Mouse (Mus musculus) G1E (cell line): ENCODE results near the gene Gramd1b. TPM values are rescaled to one million over a fixed set of nuclear protein-coding genes. Genes with fewer than 3 reads are reported as not detected.

Source experiments
- ATAC-seq: 2 replicates; pipeline ENCODE4 v1.8.0; 2016; ENCODE audit warnings: mild to moderate bottlenecking; ENCODE audit not compliant: insufficient number of reproducible peaks, poor library complexity, low FRiP score, severe bottlenecking; ENCODE audit errors: extremely low read depth
- DNase-seq: peaks from one replicate; pipeline ENCODE4 v3.0.0; 2012; ENCODE audit warnings: low spot score
- H3K27me3 ChIP-seq: 2 replicates; pipeline ENCODE4 v1.6.1; 2012; ENCODE audit warnings: mild to moderate bottlenecking, low read length, inconsistent platforms; ENCODE audit not compliant: insufficient read depth
- H3K36me3 ChIP-seq: replicated peaks from 2 replicates; pipeline ENCODE3; 2012; ENCODE audit warnings: mild to moderate bottlenecking, inconsistent platforms
- H3K4me1 ChIP-seq: 2 replicates; pipeline ENCODE4 v1.6.1; 2012; ENCODE audit warnings: low read depth, low read length, inconsistent platforms, mixed read lengths; ENCODE audit not compliant: insufficient read depth
- H3K4me3 ChIP-seq: 2 replicates; pipeline ENCODE4 v1.5.1; 2012; ENCODE audit warnings: low read depth, mild to moderate bottlenecking, inconsistent platforms, low read length, moderate library complexity, mixed read lengths
- H3K9me3 ChIP-seq: replicated peaks from 2 replicates; pipeline ENCODE4 v1.6.1; 2012; ENCODE audit warnings: inconsistent platforms
- CTCF ChIP-seq: IDR thresholded peaks from 2 replicates; pipeline ENCODE4 v1.5.1; 2012; ENCODE audit warnings: low read depth, low read length, inconsistent platforms, mixed read lengths
- GATA1 ChIP-seq: IDR thresholded peaks from 2 replicates; pipeline ENCODE4 v1.6.1; 2012; ENCODE audit warnings: borderline replicate concordance, low read length, inconsistent platforms, mixed read lengths
- GATA2 ChIP-seq: IDR thresholded peaks from 2 replicates; pipeline ENCODE4 v1.6.1; 2012; ENCODE audit warnings: low read depth, low read length, inconsistent platforms, borderline replicate concordance
- POLR2AphosphoS5 ChIP-seq: IDR thresholded peaks from 2 replicates; pipeline ENCODE4 v1.6.1; 2012; ENCODE audit warnings: low read depth, low read length, inconsistent platforms; ENCODE audit not compliant: insufficient replicate concordance
- TAL1 ChIP-seq: conservative IDR thresholded peaks from 2 replicates; pipeline ENCODE4 v1.6.1; 2012; ENCODE audit warnings: low read depth, low read length, inconsistent platforms, mixed read lengths
- polyA plus RNA-seq: library from polyadenylated mRNA; stranded (reverse); fragments of >175 nt; gene quantifications from 2 replicates; pipeline ENCODE4 v1.2.3, GENCODE M21; 2012
- total RNA-seq, 2 experiments: library from RNA; stranded (forward) in 1 of 2; stranded (reverse) in 1 of 2; fragments of 200-1000 nt in 1 of 2; fragments of >200 nt in 1 of 2; fragmentation: Nextera tagmentation in 1 of 2; gene quantifications; 2 replicates each; pipeline ENCODE4 v1.2.3; 2014 to 2017

The Gramd1b gene
- total and polyA plus RNA-seq, 3 experiments: 1.3 to 2.1 TPM; not detected in 1

GRCm38 (mm10) chr9:40424874-40425273, 106.3 kb downstream of the Gramd1b start:
- Histone ChIP-seq H3K36me3 (no peaks in the 10 kb centered on the region), H3K9me3 (peaks cover 10% of the 10 kb centered on the region), H3K4me1 (no peaks in the 10 kb centered on the region), H3K4me3 (no peak overlapping the region), H3K27me3 (no peaks in the 10 kb centered on the region)
- DNase-seq (no peak), ATAC-seq (no peak)
- TF ChIP-seq CTCF: no peak
- no peak for TF ChIP-seq GATA2
- no peak for TF ChIP-seq TAL1
- no peak for TF ChIP-seq GATA1
- no peak for TF ChIP-seq POLR2AphosphoS5

GRCm38 (mm10) chr9:40423427-40423867, 107.7 kb downstream of the Gramd1b start:
- H3K4me1 ChIP-seq: no peaks in the 10 kb centered on the region
- H3K9me3 ChIP-seq: peaks cover 7% of the 10 kb centered on the region; the same call in 1 of the 2 replicates
- TF ChIP-seq GATA1 (no peak), CTCF (no peak), GATA2 (no peak), TAL1 (no peak), POLR2AphosphoS5 (no peak)
- DNase-seq (no peak), ATAC-seq (no peak)
- no peaks in the 10 kb centered on the region for H3K36me3 ChIP-seq
- no peaks in the 10 kb centered on the region for H3K27me3 ChIP-seq
- H3K4me3 ChIP-seq: no peak overlapping the region

- DNase-seq (no peak), ATAC-seq (no peak)
- H3K4me3 ChIP-seq: no peak overlapping the region
- H3K4me1 ChIP-seq: no peaks in the 10 kb centered on the region
- TF ChIP-seq GATA1 (no peak), CTCF (no peak), TAL1 (no peak), GATA2 (no peak), POLR2AphosphoS5 (no peak)
- H3K36me3 ChIP-seq: no peaks in the 10 kb centered on the region
- H3K27me3 ChIP-seq: no peaks in the 10 kb centered on the region
- peaks cover 7% of the 10 kb centered on the region; the same call in 1 of the 2 replicates for H3K9me3 ChIP-seq
These were observed 108.7 kb downstream of the Gramd1b start for GRCm38 (mm10) chr9:40422368-40423057.

GRCm38 (mm10) chr9:40420652-40421335, 110.4 kb downstream of the Gramd1b start:
- TF ChIP-seq TAL1 (no peak), CTCF (no peak), GATA2 (no peak), GATA1 (no peak), POLR2AphosphoS5 (no peak)
- Histone ChIP-seq H3K4me3 (no peak overlapping the region), H3K9me3 (peaks cover 7% of the 10 kb centered on the region; the same call in 1 of the 2 replicates), H3K36me3 (no peaks in the 10 kb centered on the region), H3K27me3 (no peaks in the 10 kb centered on the region), H3K4me1 (no peaks in the 10 kb centered on the region)
- DNase-seq (no peak), ATAC-seq (no peak)

- H3K27me3 ChIP-seq: no peaks in the 10 kb centered on the region
- no peak for DNase-seq
- H3K4me1 ChIP-seq: no peaks in the 10 kb centered on the region
- no peaks in the 10 kb centered on the region for H3K36me3 ChIP-seq
- no peak for ATAC-seq
- TF ChIP-seq GATA1 (no peak), CTCF (no peak), GATA2 (no peak), TAL1 (no peak), POLR2AphosphoS5 (no peak)
- H3K4me3 ChIP-seq: no peak overlapping the region
- peaks cover 11% of the 10 kb centered on the region for H3K9me3 ChIP-seq
These were observed 112.4 kb downstream of the Gramd1b start for GRCm38 (mm10) chr9:40418803-40419202.

GRCm38 (mm10) chr9:40416150-40416549, 115.0 kb downstream of the Gramd1b start:
- peaks cover 14% of the 10 kb centered on the region for H3K9me3 ChIP-seq
- 0 out of 2 replicates have a peak, but pooled peaks cover 3% of the 10 kb centered on the region for H3K27me3 ChIP-seq
- no peak for ATAC-seq
- no peak overlapping the region for H3K4me3 ChIP-seq
- TF ChIP-seq TAL1 (no peak), POLR2AphosphoS5 (no peak), CTCF (no peak), GATA1 (no peak), GATA2 (no peak)
- no peak for DNase-seq
- no peaks in the 10 kb centered on the region for H3K36me3 ChIP-seq
- H3K4me1 ChIP-seq: no peaks in the 10 kb centered on the region
